Mouse (Mus musculus) embryo, embryonic 11 days (tissue): Measurements from ENCODE around the gene Traf3ip1.

Experiments used
- DNase-seq: peaks from one replicate; pipeline ENCODE4 v3.0.0-alpha.2; 2015

The Traf3ip1 gene

DNA sequence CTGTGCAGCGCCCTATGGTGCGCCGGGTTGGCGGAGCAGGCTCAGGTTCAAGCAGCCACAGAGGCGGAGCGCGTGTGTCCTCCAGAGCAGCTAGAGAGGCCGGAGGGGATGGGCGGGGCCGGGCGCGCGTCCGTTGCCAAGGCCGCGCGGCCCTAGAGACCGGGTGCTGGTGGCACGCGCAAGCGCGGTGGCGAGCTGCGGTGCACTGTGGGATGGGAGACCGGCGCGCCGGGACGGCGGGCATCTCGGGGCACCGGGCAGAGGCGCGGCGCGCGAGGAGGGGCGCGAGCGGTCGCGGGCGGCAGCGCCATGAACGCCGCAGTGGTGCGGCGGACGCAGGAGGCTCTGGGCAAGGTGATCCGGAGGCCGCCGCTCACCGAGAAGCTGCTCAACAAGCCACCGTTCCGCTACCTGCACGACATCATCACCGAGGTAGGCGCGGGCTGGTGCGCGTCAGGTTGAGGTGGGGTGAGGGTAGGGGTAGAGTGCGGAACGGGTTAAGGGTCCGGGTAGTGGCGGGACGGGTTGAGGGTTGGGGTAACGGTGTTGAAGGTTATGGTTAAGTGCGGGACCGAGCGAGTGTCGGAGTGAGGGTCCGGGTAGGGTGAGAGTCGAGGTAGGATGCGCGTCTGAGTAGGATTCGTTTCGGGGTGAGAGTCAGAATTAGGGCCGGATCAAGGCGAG lies at the start of gene Traf3ip1:
TSS of gene Traf3ip1 (plus strand) at position 191 of the 684 bp plus-strand sequence.
- DNase-seq = peak; percentile 96

DNA sequence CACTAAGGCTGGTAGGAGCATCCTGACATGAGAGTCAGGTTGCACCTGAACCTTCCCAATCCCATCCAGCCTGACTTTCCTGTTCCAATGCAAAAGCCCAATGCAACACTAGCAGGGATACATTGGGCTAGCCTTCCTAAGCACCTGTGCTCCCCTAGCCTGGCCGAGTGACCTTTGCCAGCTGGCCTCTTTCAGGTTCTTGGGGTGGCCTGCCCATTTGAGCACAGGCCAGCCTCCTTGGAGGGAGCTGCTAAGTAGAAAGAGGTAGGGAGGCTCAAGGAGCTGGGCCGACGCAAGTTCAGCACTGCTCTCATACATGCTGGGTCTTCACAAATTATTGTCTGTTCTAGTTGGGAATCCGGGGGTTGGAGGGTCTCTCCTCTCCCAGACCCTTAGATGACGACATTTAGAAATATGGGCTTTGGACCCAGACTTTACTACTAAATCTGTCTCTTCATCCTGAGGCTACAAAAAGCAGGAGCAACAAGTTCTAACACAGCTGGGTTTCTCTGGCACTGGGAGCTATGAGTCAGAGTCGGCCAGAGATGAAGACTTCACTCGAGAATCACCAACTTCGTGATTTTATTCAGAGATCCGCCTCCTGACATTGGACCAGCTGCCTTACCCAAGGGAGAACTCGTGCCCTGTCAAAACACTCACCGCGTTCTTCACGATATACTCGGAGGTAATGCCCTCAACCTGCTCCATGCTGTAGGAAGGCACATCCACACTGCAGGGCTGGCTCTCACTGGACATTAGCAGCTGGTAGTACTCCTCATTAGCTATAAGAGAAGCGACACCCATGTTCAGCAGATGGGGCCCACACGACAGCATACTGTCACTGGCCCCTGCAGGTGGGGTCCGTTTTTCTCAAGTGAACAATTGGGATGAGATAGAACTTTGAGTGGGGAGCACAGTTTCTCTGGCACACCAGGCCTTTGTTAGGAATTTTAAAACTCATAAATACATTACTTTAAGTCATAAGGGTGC lies 49.3 kb upstream of the Traf3ip1 start:
- DNase-seq = no peak

DNA sequence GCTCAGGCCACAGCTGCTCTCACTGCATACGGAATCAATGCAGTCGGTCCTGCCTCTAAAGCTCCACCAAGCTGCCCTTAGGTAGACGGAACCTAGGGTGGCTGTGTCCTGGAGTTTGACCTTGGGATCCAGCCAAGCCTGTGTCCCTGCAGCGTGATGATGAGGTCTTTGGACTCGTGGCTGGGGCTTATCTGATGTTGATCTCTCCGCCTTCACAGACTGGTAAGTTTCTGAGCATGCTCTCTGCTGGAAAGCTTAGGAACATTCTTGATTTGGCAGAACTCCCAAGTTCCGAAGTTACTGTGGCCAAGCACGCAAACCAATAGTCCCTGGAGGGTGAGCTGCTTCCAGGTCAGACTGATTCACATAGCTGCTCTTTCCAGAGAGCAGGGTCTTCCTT lies 48.4 kb upstream of the Traf3ip1 start:
- no peak for DNase-seq

DNA sequence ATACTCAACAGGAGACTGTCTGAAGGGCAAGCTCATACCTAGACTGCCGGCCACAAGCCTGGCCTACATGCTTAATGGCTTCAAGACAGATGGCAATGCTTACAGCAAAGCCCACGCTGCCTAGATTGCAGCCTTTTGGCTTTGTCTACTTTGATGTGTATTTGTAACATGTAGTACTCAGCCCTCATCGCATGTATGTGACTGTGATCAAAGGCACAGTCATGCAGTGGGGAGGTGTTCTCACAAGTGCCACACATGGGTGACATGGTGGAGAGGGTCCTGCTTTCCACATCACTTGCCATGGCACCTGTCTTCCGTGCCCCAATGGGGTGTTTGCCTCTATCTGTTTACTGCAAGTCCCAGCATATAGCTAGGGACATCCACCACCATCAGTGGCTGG lies 47.9 kb upstream of the Traf3ip1 start:
- DNase-seq = no peak

DNA sequence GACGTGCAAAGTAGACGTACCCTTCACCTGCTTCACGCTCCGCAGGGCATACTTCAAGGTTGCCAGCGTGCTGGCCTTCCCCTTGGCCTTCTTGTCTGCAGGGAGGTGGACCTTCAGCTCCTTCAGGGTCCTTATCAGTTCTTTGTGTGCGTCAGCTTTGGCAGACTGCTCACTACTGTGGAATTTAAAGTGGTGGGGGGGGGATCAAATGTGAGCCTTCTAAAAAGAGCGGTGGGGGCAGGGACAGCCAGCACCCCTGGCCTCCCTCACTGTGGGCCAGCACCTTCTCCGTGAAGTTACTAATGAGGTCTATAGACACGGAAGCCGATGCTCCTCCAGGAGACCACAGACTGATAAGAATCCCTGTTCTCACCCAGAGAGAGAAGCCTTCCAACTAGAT lies 45.8 kb upstream of the Traf3ip1 start:
- DNase-seq = no peak

DNA sequence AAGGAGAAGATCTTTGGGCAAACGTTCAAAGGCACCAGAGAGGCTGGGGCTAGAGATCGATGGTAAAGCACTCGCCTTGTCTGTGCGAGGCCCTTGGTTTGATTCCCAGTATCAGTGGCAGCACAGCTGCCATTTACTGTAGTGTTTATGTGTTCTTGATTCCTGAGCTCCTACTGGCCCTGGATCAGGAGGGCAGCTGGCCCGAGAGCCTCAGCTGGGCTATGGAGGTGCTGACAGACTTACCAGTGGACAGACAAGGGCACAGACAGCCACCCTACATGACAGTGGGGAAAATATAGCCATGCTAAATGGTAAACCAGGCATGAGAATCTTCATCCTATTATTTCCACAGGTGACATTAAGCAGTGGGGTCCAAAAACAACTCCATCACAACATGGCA lies 43.6 kb upstream of the Traf3ip1 start:
- no peak for DNase-seq

DNA sequence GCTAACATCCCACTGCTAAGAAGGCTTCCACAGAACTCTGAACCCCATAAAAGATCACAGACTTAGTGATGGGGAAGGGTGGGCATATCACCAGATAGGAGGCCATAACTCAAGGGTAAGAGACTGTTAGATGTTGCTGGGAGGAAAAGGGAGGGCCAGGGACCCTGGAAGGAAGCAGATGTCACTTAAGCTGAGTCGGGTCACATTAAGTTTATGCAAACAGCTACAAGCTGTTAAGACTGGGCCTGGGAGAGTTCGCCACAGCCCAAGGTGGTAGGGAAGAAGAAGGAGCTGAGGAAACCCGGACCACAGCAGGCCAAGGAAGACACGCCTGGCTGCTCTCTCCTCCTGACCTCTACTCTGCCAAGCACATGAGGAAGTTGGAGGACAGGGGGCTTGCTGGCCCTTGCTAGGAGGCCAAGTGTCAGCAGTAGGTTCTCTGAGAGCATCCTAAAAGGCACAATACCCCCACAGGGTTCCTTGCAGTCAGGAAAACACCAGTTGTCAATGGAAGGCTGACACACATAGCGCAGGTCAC lies 42.8 kb upstream of the Traf3ip1 start:
- no peak for DNase-seq

DNA sequence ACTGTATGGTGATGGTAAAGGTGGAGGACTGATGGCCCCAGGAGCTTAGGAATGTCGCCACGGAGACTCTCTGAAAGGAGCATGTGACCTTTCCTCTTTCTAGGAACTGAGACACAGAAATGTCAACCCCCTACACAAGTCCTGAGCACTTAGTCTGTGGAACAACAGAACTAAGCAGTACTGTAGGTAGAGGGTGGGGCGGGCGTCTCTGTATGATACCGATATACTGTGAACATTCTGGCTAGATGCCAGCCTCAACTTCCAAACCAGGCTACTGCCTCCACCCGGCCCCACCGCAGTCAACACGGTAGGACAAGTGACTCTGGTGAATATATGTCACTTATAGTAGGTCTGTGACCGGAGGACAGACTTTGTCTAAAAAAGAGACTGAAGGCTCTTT lies 40.5 kb upstream of the Traf3ip1 start:
- no peak for DNase-seq

DNA sequence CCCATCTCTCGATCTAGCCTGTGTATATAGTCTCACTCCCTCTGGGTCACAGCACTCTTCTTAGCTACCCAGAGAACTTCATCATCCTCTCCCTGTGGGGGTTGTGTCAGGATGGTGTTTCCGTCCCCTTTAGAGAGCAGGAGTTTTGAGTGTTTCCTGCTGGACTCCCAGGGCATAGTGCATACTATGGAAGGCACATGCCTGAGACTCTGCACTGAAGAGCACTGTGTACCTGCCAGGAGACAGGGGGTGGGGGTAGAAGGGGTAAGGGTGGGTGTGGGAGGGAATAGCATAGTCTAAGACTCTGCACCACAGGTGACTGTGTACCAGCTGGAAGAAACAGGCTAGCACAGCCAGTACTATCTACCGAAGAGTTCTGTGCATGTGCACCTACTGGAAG lies 40.1 kb upstream of the Traf3ip1 start:
- no peak for DNase-seq

DNA sequence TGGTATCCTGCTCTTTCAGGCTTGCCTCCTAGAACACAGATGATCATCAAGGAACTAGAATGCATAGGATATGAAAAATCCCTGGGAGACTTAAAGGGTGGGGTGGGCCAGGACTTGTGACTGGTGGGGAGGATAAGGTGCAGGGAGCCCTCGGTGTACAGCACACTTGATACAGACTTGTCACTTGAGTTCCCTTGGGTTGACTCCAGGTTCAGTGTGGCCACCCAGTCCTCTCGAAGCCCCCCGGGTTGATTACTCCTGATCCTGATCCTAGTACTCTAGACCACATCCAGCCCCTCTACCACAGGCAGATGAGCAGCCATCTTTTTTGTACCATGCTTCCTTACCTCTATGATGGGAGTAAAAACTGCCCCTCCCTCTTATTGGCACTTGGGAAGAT lies 39.5 kb upstream of the Traf3ip1 start:
- DNase-seq = no peak

DNA sequence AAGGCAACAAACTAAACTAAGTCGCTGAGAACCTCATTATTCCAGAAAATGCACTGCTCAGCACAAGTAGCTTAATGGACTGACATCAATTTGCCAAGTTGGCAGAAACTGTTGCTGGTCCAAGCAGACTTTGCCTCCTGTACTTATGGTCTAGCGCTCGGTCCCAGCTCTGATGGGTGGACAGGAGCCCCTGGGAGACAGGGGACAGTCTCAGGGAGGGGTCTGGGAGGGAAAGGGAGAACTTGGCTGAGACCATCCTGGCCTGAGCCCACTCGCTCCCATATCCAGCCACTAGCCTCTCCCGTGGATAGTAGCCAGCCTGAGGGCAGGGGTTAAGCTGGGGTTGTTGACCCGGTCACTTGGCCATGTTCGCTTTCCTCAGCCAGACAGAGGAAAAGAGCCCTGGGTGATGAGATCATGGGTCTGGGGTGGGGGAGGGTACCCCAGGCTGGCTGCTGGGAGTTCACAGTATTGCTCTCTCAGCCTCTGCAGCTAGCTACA lies 38.7 kb upstream of the Traf3ip1 start:
- DNase-seq = peak; percentile 69

DNA sequence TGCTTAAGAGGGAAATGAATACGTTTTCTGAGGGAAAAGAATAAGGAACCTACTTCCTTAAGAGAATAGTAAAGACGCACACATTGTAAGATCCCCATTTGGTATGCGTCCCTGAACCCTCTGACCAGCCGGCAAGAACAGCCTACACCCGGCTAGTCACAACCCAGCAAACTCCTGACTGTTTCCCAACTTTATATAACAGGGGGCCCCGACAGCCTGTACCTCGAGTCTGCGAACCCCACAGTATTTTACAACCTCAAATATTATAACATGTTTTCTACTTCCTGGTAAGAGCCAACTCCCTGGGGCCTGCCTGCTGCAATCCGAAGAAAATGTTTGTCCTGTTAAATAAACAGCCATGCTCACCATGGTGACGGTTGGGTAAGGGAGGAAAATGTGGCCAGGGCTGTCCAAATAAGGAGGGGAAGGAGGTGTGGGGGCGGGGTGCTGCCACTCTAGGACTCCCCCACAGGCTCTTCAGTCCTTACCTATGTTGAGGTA lies 38.1 kb upstream of the Traf3ip1 start:
- peak; percentile 63 for DNase-seq

DNA sequence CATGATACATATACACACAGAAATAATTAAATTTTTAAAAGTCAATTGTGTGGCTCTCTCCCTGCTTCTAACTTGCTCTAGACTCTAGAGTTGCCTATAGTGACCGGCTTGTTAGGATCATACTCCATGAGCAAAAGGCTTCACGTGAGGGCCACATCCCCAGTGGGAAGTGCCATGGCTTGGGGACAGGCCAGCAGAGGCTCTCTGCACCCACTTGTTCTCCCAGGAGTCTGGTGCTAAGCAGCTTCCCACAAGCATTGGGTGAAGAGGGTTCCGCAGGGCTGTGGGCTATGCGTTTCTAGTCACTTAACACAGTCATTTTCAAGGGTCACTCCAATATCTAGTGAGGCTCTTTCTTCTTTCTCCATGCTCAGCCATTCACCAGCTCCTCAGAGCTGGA lies 37.3 kb upstream of the Traf3ip1 start:
- no peak for DNase-seq

DNA sequence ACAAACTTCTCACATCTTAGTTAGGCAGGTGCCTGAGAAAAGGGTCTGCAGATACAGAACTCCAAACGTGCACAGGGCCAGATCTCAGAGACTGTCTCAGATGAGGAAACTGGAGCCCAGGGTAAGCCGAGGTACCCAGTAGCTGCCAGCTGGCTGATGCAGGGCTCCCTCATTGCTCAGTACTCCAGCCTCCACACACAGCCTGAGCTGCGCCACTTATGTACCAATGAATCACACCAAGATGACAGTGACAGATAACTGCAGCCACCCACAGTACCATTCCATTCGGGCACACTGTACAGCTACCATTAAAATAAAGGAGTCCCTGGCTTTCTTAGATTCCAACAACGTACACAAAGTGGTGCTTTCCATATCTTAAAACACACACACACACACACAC lies 36.7 kb upstream of the Traf3ip1 start:
- DNase-seq = no peak

DNA sequence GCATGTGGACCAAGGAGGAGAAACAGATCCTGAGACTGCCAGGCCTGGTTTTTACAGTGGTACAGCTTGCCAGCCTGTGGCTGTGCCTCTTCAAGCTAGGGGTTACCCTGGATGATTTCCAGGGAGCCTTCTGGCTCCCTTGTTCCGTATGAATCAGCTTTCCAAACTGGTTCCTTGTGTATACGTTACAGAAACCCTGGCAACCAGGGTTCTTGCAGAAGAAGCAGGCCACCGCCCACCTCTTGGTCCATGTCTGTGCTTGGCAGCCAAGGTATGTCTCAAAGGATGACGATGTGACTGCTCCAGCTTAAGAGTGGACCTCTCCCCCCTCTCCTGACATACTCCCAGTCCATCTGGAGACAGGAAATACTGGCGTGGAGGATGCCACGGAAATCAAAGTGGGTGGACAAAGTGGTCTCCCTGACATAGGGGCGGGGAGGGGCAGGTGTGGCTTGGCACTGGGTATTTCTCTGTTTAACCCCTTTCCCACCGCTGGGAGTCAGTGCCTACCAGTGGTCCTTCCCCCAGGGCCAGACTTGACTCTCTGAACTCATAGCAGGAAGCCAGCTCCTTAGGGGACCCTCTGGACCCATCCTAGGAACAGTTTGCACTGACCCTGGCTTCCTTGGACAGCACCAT lies 36.1 kb upstream of the Traf3ip1 start:
- DNase-seq = peak; percentile 13

DNA sequence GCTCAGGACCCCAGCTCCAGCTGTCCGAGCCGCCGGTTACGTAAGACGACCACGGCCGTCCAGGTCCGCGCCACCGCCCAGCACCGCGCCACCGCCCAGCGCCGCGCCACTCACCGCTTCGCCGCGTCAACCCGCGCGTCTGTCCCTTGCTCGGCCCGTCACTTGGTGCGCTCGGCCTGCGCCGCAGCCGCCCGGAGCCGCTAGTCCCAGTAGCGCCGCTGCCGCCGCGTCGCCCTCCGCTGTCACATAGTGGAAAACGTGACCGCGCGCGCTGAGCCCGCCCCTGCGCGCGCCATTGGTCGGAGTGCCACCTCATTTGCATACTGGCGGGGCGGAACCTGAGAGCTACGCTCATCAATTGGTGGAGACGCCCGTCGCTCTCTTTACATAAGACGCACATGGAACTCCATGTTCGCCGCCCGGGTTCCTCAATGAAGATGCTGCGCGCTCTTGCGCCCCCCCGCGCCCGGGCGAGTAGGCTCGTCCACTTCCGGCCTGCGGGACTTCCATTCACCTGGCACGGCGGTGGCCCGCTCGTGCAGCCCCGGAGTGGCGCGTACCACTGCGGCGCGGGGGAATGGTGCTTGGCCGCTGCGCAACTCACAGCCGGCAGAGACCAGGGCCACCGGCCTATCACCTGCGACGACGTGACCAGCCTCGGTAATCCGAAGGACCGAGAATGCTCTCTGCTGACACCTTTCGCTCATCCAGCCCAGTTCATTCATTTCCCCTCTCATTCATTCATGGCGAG lies 35.2 kb upstream of the Traf3ip1 start, which contains the start of gene Per2:
TSS of gene Per2 (minus strand) at position 266 of the 751 bp plus-strand sequence.
- DNase-seq = peak; percentile 100

DNA sequence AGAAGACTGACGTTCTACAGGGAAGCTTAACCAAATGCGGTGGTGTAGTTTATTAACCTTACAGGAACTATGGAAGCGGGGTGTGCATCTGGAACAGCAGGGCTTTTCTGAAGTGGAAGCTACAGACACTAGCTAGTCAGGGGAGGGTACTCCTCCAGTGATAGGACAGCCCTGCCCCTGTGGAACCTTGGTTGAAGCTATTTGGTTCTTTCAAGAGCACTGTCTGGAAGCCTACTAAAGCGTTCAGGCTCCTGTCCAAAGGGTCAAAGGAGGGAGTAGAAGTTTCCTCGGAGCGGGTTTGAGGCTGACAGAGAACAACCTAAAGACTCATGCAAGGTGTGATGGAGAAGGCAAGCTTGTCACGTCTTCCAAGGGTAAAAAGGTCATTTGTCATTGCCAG lies 34.4 kb upstream of the Traf3ip1 start:
- peak; percentile 9 for DNase-seq

DNA sequence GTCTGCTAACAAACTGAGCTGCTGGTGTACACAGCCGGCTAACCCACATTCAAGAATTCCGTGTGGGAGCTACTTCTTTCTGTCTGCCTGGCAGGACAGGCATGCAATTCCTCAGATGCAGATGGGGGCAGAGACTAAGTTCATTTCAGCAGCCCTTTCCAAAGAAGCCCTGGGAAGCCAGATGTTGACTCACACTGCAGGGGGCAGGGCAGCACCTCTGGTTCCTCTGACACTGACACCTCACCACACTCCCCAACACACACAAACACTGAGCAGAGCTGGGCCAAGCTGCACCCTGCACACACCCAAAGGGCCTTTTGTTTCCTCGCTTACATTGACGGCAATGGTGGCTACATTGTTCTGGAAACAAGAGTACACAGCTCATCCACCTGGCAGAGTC lies 33.9 kb upstream of the Traf3ip1 start:
- no peak for DNase-seq

DNA sequence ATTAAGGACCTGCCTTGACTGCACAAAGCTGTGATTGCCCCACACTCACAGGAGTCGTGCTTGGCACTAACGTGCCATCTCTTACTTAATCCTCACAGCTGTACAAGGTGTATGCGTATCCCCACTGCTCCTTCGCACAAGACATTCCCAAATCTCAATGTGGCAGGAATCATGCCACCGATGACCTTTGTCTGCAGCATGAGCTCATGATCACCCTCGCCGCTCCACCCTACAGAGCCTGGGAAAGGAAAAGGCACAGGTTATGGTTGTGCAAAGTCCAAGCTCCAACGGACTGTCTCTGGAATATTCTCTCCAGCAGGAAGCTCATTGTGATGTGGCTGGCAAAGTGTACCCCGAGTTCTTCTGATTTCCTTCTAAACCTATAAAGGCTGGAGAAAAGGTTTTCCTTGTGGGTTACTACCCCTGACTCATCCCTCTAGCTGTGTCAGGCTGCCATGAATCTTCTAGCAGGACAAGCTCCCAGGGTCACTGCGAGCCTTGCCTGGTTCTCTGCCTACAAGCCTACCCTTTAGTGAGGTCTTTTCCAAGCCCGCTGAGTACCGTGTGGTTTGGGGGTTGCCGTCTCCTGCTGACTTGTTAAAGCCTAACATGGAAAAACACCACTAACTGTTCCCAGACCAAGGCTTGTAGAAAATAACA lies 31.0 kb upstream of the Traf3ip1 start:
- DNase-seq = no peak

DNA sequence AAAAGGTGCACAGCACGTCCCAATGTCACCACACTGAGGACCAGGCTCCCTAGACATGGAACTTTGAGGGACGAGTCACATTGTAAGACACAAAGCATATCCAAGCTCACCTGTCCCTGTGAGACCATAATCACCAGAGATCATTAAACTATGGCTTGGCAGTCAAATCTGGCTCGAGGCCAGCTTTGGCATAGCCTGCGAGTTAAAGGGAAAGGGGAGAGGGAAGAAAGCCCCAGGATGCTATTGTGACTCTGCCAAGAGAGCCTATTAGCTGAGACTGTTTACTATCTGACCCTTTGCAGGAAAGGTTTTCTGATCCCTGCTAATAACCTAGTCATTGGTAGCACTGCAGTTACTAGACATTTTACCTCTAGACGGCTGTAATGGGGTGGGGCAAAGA lies 30.0 kb upstream of the Traf3ip1 start:
- no peak for DNase-seq

DNA sequence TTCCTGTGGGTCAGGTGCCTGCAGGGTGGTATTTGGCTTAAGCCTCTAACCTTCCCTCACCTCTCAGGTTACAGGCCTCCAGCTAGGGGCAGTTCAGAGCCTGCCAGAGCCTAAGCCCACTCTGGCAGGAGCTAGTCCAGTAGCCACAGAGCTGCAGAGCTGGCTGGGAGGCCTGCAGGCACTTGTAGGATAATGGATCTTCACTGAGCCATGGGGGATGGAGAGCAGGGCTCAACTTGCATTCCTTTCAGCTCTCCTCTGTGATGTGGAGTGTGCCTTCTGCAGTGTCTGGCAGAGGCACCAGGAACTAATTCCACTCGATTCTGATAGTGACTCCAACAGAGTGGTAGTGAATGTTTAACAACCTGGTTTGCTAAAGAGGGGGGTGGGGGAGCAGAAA lies 29.2 kb upstream of the Traf3ip1 start:
- DNase-seq = no peak

DNA sequence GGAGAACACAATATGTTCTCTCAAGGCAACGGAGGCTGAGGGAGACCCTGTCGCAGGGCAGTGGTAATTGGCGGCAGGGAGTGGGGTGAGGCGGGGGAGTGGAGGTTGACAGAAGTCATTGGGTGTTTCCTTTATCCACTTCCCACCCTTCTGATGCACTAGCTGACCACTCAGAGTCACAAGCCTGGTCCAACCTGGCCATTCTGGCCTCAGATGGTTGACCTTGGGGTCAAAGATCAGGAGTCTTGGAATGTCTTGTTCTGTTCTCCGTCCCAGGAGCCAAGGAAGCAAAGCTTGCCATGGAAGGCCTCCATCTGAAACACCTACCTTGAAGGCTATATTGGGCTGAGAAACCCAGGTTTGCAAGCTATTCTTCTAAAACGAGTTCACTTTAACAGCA lies 28.3 kb upstream of the Traf3ip1 start:
- no peak for DNase-seq
